Mouse (Mus musculus) liver, embryonic 14.5 days (tissue): Measurements from ENCODE around the gene Hipk2.

ENCODE experiments used
- CTCF ChIP-seq: IDR thresholded peaks from 2 replicates; pipeline ENCODE4 v1.5.1; 2016; ENCODE audit warnings: antibody characterized with exemption, low read depth, control low read depth
- EP300 ChIP-seq: IDR thresholded peaks from 2 replicates; pipeline ENCODE4 v1.6.1; 2016; ENCODE audit warnings: antibody characterized with exemption, low read depth

- TF ChIP-seq CTCF (no peak), EP300 (no peak)
These were observed 61.3 kb downstream of the Hipk2 start for GRCm38 (mm10) chr6:38814690-38815089.
